Mouse (Mus musculus) layer of hippocampus, adult 8-10 months (tissue): ENCODE data around the gene Tmem123. TPM values are rescaled to one million over a fixed set of nuclear protein-coding genes. Genes with fewer than 3 reads are reported as not detected.

ENCODE experiments used
- DNase-seq, 2 experiments: peaks; one replicate each; pipeline ENCODE4 v3.0.0; 2022; ENCODE audit warnings: low spot score in 2 of 2
- total RNA-seq, 4 experiments: library from RNA; stranded (reverse); gene quantifications; 2 replicates each; pipeline ENCODE4 v1.2.4; 2022

Tmem123 gene
- 10 to 100 TPM in 2 of 4 experiments, 1 to 10 TPM in 2; 9.6 to 15.0 (median 12.1) TPM for total RNA-seq

DNA sequence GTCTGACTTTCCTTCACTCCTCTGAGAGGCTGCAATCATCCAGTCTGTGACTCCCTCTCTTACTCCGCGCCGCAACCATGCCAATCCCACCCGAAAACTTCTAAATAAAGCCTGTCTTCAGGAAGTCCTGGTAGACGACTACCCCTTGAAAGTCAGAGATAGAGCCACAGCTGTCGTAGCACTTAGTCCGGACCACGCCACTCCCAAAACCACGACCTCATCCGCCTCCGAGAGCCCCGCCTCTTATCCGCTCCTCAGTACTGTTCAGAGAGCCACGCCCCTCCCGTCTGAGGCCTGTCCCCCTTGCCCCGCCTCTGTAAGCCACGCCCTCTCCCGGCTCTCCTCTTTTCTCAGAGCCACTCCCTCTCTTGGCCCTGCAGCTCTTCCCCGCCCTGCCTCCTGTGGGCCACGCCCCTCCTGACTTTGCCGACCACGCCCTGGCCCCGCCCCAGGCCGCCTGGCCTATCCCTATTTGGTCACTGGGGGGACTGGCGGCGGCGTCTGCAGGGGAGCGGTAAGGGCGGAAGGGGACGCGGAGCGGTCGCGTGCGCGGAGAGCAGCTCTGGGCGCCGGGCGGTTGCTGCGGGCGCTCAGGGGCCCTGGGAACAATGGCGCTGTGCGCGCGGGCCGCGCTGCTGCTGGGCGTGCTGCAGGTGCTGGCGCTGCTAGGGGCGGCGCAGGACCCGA lies at the start of gene Tmem123:
Gene Tmem123 (plus strand): TSS at position 428 of the 687 bp plus-strand sequence.
- peak; percentile 91 to 95 for DNase-seq

DNA sequence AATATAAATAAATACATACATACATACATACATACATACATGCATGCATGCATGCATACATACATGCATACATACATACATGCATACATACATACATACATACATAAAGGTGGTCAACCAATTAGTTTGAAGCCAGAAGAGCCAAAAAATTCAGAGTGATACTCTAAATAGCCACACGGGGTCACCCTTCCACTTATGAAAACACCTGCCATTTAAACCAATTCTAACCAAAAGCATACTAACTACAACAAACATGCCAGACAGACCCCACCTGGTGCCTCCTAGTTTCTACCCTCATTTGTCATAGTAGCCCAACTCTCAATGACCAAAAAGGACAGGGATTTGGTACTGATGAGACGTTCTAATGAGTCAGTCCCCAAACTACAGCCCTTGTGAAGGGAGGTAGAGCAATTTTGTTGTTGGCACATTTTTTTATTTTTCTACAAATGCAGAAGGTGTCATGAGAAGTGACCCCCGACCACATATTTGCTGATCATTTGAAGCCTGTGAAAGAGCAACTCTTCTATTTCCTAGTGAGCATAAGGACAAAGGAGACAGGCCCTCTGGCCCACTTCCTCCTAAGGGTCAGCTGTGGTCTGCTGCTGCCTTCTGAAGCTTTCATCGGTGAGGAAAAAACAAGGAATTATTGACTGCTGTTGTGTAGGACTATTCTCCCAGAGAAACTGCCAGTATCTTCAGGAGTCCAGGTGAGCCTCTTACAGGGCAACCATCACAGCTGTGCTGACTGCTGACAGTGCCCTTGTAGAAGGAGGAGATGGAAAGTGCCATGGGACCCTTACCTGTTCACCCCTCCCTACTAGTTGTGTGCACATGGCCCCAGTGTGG lies 49.6 kb upstream of the Tmem123 start:
- peak; percentile 16 to 49 for DNase-seq

DNA sequence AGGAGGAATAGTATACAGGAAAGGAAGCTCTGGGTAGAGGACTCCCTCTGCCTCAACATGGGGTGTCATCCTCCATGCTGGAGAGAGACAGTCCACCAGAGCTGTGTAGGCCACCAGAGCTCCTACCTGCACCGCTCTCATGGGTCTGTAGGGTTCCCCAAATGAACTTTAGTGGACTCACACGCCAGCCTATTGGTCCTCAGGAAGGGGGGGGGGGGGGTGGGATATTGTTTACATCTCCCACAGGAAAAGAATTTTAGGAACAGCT lies 49.0 kb upstream of the Tmem123 start:
- DNase-seq = no peak

DNA sequence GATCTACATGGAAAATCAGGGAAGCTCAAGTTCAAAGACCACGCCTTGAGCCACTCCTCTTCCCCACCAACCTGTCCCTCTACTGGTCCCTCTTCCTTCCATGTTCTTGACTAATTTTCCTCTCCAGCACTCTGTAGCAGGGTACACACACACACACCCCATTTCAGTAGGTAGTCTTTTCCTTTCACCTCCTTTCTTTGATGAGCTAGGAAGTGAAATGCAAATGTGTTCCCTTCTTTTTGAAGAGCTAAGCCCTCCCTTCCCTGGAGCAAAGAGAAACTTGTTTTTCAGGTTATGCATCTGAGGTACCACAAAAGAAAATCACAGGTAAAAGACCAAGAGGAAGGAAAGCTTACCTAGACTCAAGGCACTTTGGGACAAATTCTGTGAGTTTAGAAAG lies 42.3 kb upstream of the Tmem123 start:
- no peak for DNase-seq

DNA sequence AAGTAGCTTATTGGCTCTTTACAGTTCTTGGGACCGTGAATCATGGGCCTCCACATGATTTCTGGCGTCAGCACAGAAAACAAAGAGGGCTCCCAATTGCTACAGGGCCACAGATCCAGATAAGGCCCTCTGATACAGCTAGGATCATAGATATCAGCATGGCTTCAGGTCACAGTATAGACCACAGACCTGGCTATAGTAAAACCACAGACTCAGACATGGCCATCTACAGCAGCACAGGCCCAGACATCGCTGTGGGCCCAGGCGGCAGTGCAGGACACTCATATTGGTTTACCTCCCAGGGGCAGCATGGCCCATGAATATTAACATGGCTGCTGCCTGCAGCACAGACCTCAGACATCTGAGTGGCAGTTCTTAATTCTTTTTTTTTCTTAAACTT lies 34.8 kb upstream of the Tmem123 start:
- no peak for DNase-seq

DNA sequence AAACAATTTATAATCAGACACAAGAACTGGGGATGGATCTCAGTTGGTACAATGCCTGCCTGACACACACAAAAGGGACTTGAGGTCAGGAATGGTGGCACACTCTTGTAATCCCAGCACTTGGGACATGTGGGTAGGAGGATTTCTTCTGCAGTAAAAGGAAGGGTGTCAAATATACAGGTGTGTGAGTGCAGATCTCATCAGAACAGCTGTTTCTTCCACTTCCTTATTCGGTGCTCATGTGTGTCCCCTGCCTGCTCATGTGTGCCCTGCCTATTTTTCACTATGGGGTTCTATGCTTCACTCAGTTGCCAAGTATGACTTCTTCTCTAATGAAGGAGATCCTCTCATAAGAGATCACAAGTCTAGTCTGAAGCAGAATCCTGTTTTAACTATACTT lies 21.1 kb upstream of the Tmem123 start:
- no peak for DNase-seq

DNA sequence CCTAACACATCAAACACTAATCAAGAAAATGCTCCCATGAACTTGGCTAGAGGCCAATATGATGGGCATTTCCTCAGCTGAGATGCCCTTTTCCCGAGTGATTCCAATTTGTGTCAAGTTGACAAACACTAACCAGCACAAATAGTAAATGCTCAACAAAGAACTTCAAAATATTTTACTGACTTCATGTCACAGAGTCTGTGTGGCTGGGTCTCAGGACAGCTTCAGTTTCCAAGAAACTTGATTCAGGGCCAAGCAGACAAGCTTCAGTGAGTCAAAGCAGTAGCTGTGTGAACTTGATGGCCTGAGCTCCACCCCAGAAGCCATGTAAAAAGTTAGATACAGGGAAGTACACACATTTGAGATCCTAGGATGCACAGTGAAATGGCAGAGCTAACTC lies 19.7 kb upstream of the Tmem123 start:
- no peak for DNase-seq

DNA sequence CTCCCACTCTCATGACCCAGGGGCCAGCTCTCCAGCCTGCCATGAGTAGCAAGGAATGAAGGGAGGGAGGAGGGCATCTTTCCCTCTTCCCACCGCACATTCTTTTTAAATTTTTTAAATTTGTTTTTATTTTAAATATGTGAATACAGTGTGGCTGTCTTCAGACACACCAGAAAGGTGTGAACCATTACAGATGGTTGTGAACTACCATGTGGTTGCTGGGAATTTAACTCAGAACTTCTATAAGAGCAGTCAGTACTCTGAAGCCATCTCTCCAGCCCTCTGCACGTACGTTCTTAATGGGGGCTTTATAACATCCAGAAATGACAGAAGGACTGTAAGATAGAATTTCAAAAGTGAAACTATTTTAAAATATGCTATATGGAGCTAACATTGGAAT lies 15.0 kb upstream of the Tmem123 start:
- no peak for DNase-seq

DNA sequence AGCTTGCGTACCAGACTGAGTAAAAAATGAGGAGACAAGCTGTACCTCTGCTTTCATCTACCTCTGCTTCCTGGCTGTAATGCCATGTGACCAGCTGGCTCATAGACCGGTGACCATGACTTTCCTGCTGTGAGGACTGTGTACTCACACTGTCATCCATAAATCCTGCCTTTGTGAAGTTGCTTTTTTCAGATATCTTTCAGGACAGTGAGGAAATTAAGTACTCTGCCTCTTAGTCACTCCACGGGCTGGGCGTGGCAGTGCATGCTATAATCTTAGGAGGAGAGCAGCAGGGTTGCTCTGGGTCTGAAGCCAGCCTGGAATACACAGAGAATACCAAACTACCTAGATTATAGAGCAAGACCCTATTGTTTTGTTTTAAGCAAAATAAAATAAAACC lies 14.3 kb upstream of the Tmem123 start:
- no peak for DNase-seq

DNA sequence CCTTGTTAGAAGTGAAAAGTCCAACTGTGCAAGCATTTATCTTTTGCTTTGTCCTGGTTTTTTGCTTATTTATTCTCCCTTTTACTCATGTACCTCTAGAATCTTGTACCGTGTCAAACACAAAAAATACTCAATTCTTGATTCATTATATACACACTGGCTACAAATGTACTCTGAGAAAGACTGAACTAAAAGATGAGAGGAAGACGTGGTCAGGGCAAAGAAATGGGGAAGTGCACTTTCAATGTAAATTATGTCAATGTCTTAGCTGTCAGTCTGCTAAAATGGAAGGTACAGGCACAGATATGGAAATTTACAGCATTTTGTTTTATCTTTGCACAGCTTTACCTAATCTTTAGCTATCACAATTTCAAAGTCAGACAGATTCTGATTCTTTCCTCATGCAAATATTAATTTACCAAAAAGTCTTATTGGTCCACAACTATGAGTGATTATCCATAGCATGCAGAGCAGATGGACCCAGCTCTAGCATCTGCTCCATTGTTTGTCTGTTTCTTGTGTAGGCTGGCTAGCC lies 7.9 kb upstream of the Tmem123 start:
- no peak for DNase-seq

DNA sequence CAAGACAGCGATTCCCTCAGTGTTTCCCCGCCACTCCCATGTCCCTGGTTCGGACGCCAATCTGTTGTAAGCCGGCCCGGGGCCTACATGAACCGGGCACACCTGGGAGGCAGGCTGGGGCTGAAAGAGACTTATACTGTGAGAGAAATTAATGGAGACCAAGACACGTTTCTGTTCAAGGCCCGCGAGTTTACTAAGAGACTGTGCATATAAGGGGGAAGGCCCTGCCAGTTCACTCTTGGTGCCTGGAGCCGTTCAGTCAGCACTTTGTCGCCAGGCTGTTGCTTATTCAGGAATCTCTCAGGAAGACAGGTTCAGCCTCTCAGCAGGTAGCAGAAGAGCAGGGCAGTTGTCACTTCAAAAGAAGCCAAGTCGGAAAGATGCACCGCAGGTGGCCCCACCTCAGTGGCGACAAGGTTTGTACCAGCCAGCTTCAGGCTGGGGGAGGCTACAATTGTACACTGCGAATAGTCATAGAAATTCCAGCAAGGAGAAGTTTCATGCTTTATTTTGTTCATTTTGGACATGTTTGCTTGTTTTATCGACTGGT lies 1.9 kb upstream of the Tmem123 start:
- no peak for DNase-seq

DNA sequence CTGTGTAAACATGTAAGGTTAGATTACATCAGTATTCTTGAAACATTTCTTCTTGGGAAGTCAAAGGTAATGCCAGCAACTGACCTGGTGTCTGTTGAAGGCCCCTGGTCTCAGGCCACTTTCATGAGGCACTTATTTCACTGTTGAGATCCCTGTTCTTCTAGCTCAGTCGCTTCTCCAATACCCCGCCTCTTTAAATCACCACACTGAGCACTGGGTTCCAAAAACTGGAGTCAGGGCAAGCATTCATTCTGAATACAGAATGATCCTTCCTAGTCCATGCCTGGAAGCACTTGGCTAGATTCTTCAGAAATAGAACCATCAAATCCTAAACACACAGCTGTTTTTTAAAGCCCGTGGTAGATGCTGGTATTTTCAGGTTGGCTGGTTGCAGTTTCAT lies 1.1 kb upstream of the Tmem123 start:
- no peak for DNase-seq

DNA sequence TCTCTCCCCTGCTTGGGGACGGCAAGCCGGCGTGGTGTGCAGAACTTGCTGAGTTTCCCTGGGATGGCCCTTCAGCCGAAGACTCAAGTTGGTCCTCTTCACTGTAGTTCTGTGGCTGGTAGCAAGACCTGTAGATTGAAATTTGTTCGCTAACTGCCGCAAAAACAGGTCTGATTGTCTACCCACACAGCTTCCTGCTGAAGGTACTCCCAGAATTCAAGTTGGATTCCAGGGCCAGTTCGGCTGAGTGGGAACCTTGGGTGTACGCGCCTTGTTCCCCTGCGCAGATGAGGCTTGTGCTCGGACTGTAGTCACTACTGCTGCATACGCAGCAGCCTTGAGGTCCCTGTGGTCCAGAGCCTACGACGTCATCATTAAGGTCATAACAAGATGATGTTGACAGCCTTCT lies 626 bp downstream of the Tmem123 start:
- DNase-seq = peak in 1 of 2 experiments; percentile 21

DNA sequence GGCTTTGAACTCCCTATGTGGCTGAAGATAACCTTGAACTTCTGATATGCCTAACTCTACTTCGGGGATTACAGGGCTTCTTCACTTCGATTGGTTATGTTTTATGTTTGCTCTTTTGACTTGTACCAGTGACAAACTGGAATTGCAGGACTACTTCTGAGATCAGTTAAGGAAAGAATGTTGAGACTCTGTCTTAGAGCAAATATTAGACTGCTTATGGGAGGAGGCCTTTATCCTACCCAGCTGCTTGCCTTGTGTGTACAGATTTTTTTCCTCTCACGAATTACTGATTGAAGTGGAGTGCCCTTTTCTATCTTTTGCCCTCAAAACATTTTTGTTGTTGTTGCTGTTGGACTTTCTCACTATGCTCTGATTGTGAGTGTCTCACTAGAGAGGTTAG lies 1.4 kb downstream of the Tmem123 start:
- no peak for DNase-seq

DNA sequence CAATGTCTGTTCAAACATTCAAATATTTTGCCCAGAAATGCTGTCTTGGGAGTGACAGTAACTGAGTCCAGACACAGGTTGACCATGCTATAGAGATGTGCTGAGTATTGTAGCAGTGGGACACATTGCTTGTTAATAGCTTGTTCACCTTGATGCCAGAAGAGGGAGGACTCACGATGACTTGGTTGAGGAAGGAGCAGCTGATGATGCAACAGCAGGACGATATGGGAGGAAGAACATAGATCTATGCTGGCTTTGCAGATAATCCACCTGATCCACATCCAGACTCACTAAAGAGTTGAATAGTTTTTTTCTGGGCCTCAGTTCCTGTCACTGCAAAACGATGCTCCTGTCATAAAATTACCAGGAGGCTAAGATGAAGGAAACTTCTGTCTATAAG lies 2.7 kb downstream of the Tmem123 start:
- no peak for DNase-seq

DNA sequence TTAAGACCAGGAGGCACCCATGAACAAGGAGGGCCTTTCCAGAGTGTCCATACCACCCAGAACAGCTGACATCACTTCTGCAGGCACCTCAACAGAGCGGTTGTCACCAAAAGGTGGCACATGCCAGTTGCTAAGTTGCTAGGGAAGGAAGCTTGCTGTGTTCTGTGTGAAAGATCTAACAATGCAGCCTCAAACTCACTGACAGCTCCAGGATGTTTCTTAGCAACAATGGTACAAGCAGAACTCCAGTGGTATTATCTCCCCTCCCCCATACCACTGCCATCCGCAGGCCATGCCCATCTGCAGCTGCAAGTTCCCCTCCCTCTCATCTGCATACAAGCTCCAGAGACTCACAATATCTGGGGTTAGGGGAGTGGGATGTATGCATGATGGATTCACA lies 3.7 kb downstream of the Tmem123 start:
- no peak for DNase-seq

DNA sequence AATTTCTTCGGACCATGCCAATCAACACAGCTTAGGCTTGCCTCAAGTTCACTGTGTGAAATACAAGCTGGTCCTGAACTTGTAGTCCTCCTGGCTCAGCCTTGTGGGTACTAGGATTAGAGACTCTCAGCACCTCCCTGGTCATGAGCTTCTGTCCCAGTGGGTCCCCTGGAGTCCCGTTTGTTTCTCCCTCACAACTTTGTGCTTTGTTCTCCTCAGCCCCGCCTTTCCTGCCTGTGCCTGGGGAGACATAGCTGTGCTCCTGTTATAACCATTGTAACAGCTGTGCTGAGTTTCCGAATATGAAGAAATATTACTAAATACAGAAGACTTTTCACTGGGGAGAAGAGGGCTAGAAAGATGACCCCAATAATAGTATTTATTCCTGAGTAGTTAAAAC lies 5.2 kb downstream of the Tmem123 start:
- DNase-seq = no peak

DNA sequence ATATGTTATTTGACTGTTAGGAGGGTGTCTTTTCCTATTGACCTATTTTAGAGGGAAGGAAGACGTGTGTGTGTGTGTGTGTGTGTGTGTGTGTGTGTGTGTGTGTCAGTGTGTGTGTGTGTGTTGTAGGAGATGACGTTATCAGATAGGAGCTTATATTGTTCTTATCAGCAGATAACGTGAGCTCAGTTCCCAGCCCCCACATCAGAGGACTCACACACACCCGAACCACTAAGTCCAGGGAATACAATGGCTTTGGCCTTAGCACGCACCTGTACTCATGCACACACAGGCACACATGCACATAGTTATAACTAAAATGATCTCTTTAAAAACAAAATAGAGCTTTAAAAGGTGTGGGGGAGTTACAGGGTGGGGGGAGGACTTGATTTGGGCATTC lies 5.7 kb downstream of the Tmem123 start:
- DNase-seq = no peak

DNA sequence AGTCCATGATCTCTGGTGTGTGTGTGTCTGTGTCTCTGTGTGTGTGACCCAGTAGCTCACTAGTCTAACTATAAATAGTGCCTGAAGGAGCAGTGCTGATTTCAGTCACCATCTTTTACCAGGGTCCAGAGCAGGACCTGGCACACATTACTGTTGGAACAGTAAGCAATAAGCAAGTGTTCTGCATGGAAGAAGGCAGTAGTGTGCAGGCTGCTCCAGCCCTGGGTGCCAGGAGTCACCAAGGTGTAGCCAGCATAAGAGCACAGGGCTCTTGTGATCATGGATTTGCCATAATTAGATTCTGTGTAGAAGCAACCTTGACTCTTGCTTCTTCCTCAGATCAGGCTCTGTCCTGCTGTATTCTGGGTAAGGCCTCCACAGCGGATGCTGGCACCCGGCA lies 8.5 kb downstream of the Tmem123 start:
- no peak for DNase-seq

DNA sequence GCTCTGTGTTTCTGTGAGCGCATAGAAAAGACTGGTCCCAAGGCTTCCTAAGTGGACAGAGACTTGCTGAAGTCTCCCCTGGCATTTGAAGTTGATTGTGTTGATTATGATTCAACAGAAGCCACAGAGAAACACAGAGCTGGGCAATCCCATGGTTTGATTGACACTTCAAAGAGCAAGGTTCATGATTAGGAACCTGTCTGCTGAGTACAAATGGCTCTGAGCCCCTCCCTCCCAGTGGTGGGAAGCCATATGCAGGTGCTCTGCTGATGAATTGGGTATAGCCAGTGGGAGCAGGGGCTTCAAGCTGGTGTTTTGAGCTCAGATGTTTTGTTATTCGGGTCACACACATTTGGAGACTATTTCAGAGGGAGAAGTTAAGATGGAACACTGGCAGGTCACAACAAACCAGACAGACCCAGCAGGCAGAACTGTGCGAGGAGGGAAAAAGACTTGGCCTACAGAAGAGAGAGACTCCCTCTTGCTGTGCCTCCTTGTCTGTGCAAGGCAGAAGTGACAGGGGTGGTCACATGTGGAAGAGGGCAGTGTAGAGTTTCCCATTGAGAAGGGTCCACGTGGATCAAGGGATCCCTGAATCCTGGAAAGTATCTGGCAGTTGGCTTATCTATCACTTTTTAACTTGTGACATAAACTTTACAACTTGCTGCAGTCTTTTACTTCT lies 9.1 kb downstream of the Tmem123 start:
- DNase-seq = no peak

DNA sequence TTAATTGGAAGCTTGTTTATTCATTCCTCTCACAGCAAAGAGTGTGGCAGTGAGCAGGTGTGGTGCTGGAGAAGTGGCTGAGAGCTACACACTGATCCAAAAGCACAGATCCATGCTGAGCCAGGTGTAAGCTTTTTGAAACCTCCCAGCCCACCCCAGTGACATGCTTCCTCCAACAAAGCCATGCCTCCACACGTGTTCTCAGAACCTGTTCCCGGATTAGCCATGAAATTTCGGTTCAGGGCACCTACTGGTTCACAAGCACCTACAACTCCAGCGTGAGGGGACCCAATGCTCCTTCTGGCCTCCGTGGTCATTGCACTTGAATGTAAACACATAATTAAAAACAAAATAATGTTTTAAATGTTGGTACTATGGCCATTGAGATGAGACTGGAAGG lies 9.8 kb downstream of the Tmem123 start:
- no peak for DNase-seq

DNA sequence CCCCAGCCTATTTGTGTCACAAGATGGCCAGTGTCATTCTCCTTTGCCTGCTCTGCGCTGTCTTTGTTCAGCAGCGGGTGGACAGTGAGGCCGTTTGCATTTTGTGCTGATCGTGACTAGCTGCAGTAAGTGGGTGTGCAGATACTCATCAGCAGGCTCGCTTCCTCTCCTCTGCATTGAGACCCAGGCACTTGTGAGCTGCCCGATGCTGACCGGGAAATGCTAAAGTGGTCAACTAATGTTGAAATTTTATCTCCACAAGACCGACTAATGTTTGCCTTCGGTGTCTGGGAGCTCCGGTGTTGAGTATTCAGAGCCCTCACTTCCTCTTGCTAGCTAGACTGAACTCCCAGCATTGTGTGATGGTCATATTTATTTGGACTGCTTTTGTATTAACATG lies 10.7 kb downstream of the Tmem123 start:
- no peak for DNase-seq
